Mouse (Mus musculus) limb, embryonic 12.5 days (tissue): ENCODE measurements around the gene Khdc4. TPM values are rescaled to one million over a fixed set of nuclear protein-coding genes. Genes with fewer than 3 reads are reported as not detected.
A peak's percentile ranks its signal among the peaks of the same experiment; 100 is the strongest.

ENCODE experiments used
- ATAC-seq: fragments of 200-750 bp; cut with Nextera tagmentation; 2 replicates; pipeline ENCODE4 v1.8.0; 2017; ENCODE audit warnings: low read depth, moderate TSS enrichment; ENCODE audit not compliant: insufficient number of reproducible peaks, insufficient read depth, low FRiP score, low TSS enrichment
- H3K27ac ChIP-seq: fragments of 300-500 bp; sonication (generic); 2 replicates; pipeline ENCODE4 v1.5.1; 2016; ENCODE audit warnings: mild to moderate bottlenecking, moderate library complexity
- H3K27me3 ChIP-seq: fragments of 300-500 bp; sonication (generic); 2 replicates; pipeline ENCODE4 v1.6.1; 2016; ENCODE audit warnings: mild to moderate bottlenecking, moderate library complexity
- H3K36me3 ChIP-seq: fragments of 300-500 bp; sonication (generic); 2 replicates; pipeline ENCODE4 v1.6.1; 2016; ENCODE audit warnings: mild to moderate bottlenecking, moderate library complexity
- H3K4me1 ChIP-seq: fragments of 300-500 bp; sonication (generic); replicated peaks from 2 replicates; pipeline ENCODE4 v1.6.1; 2016
- H3K4me2 ChIP-seq: fragments of 300-500 bp; sonication (generic); 2 replicates; pipeline ENCODE4 v1.6.1; 2016; ENCODE audit warnings: mild to moderate bottlenecking, moderate library complexity
- H3K4me3 ChIP-seq: fragments of 300-500 bp; sonication (generic); replicated peaks from 2 replicates; pipeline ENCODE4 v1.5.1; 2016; ENCODE audit warnings: mild to moderate bottlenecking
- H3K9ac ChIP-seq: fragments of 300-500 bp; sonication (generic); replicated peaks from 2 replicates; pipeline ENCODE4 v1.6.1; 2016; ENCODE audit warnings: mild to moderate bottlenecking, moderate library complexity
- H3K9me3 ChIP-seq: fragments of 300-500 bp; sonication (generic); 2 replicates; pipeline ENCODE4 v1.6.1; 2016; ENCODE audit warnings: mild to moderate bottlenecking, moderate library complexity
- WGBS: fragments of 180-500 bp; shearing (Covaris S2); methylation state at CpG from one replicate; pipeline ENCODE4 v1.1.7; 2016; 5-methylcytosine and 5-hydroxymethylcytosine counted together
- polyA plus RNA-seq: library from polyadenylated mRNA; unstranded; fragments of >200 nt; fragmentation: Nextera tagmentation; extraction: Ambion mirVana; gene quantifications from 2 replicates; pipeline ENCODE4 v1.2.1, GENCODE M21; 2016

Khdc4 gene
- polyA plus RNA-seq, 1 experiment from 2014 or later, result 127 TPM

- no peak overlapping the region for H3K9ac ChIP-seq
- no peak for ATAC-seq
- no peak overlapping the region for H3K4me2 ChIP-seq
- 82% methylated on average over 10 of the region's 10 CpGs for WGBS
- H3K27me3 ChIP-seq, result no peaks in the 10 kb centered on the region
- H3K4me1 ChIP-seq, result no peaks in the 10 kb centered on the region
- no peak overlapping the region for H3K27ac ChIP-seq
- H3K9me3 ChIP-seq, result no peaks in the 10 kb centered on the region
- H3K4me3 ChIP-seq, result no peak overlapping the region
- H3K36me3 ChIP-seq, result peaks cover 46% of the 10 kb centered on the region
Observed at GRCm38 (mm10) chr3:88649186-88649585, 36.4 kb upstream of the Khdc4 start.

- H3K9ac ChIP-seq, result no peak overlapping the region
- no peaks in the 10 kb centered on the region for H3K27me3 ChIP-seq
- no peak overlapping the region for H3K27ac ChIP-seq
- 96% methylated on average over 13 of the region's 13 CpGs for WGBS
- H3K4me1 ChIP-seq, result no peaks in the 10 kb centered on the region
- H3K4me3 ChIP-seq, result no peak overlapping the region
- peaks cover 39% of the 10 kb centered on the region for H3K36me3 ChIP-seq
- no peak overlapping the region for H3K4me2 ChIP-seq
- no peaks in the 10 kb centered on the region for H3K9me3 ChIP-seq
- ATAC-seq, result no peak
Observed at GRCm38 (mm10) chr3:88649967-88650366, 35.6 kb upstream of the Khdc4 start.

GRCm38 (mm10) chr3:88650713-88651504 lies 34.7 kb upstream of the Khdc4 start:
- H3K9ac ChIP-seq, result no peak overlapping the region
- H3K27me3 ChIP-seq, result no peaks in the 10 kb centered on the region
- H3K36me3 ChIP-seq, result peaks cover 29% of the 10 kb centered on the region
- 78% methylated on average over 13 of the region's 13 CpGs for WGBS
- no peak overlapping the region for H3K4me2 ChIP-seq
- H3K9me3 ChIP-seq, result no peaks in the 10 kb centered on the region
- no peak overlapping the region for H3K4me3 ChIP-seq
- H3K4me1 ChIP-seq, result no peaks in the 10 kb centered on the region
- H3K27ac ChIP-seq, result no peak overlapping the region
- no peak for ATAC-seq

- Histone ChIP-seq H3K4me3 (no peak overlapping the region), H3K27ac (no peak overlapping the region), H3K9me3 (no peaks in the 10 kb centered on the region), H3K27me3 (no peaks in the 10 kb centered on the region), H3K36me3 (peaks cover 19% of the 10 kb centered on the region), H3K4me2 (no peak overlapping the region), H3K4me1 (no peaks in the 10 kb centered on the region), H3K9ac (no peak overlapping the region)
- 79% methylated on average over 18 of the region's 18 CpGs for WGBS
- no peak for ATAC-seq
Observed at GRCm38 (mm10) chr3:88651669-88652618, 33.7 kb upstream of the Khdc4 start.

- 85% methylated on average over 17 of the region's 17 CpGs for WGBS
- H3K27me3 ChIP-seq, result no peaks in the 10 kb centered on the region
- no peak within 1 kb of the TSS for H3K4me3 ChIP-seq
- H3K9me3 ChIP-seq, result no peaks in the 10 kb centered on the region
- no peak within 1 kb of the TSS for H3K4me2 ChIP-seq
- peaks cover 9% of the 10 kb centered on the region for H3K36me3 ChIP-seq
- no peak within 1 kb of the TSS for H3K9ac ChIP-seq
- no peaks in the 10 kb centered on the region for H3K4me1 ChIP-seq
- ATAC-seq, result no peak
- no peak within 1 kb of the TSS for H3K27ac ChIP-seq
Observed at GRCm38 (mm10) chr3:88652846-88653515, 32.6 kb upstream of the Khdc4 start, which contains the start of gene Rxfp4. TSS of gene Rxfp4 (minus strand) at chr3:88653142.

GRCm38 (mm10) chr3:88653516-88654370 lies 31.9 kb upstream of the Khdc4 start:
- ATAC-seq, result no peak
- H3K4me3 ChIP-seq, result no peak overlapping the region
- no peaks in the 10 kb centered on the region for H3K27me3 ChIP-seq
- H3K36me3 ChIP-seq, result peaks cover under 1% of the 10 kb centered on the region
- H3K4me2 ChIP-seq, result no peak overlapping the region
- H3K4me1 ChIP-seq, result no peaks in the 10 kb centered on the region
- H3K27ac ChIP-seq, result no peak overlapping the region
- H3K9ac ChIP-seq, result no peak overlapping the region
- 85% methylated on average over 6 of the region's 6 CpGs for WGBS
- H3K9me3 ChIP-seq, result no peaks in the 10 kb centered on the region

GRCm38 (mm10) chr3:88654621-88655020 lies 31.0 kb upstream of the Khdc4 start:
- H3K4me2 ChIP-seq, result no peak overlapping the region
- H3K4me3 ChIP-seq, result no peak overlapping the region
- no peak overlapping the region for H3K27ac ChIP-seq
- H3K9me3 ChIP-seq, result no peaks in the 10 kb centered on the region
- no peak overlapping the region for H3K9ac ChIP-seq
- H3K27me3 ChIP-seq, result no peaks in the 10 kb centered on the region; the same call in 1 of the 2 replicates
- no peaks in the 10 kb centered on the region for H3K4me1 ChIP-seq
- H3K36me3 ChIP-seq, result no peaks in the 10 kb centered on the region
- WGBS, result 83% methylated on average over 4 of the region's 4 CpGs
- no peak; the same call in 1 of the 2 replicates for ATAC-seq

- Histone ChIP-seq H3K36me3 (no peaks in the 10 kb centered on the region), H3K27me3 (no peaks in the 10 kb centered on the region; the same call in 1 of the 2 replicates), H3K4me3 (no peak overlapping the region), H3K9me3 (no peaks in the 10 kb centered on the region), H3K9ac (no peak overlapping the region), H3K4me1 (no peaks in the 10 kb centered on the region), H3K27ac (no peak overlapping the region), H3K4me2 (no peak overlapping the region)
- no peak for ATAC-seq
- 82% methylated on average over 8 of the region's 8 CpGs for WGBS
Observed at GRCm38 (mm10) chr3:88655619-88656018, 30.0 kb upstream of the Khdc4 start.

- H3K27me3 ChIP-seq, result no peaks in the 10 kb centered on the region; the same call in 1 of the 2 replicates
- 70% methylated on average over 5 of the region's 5 CpGs for WGBS
- H3K4me1 ChIP-seq, result no peaks in the 10 kb centered on the region
- H3K36me3 ChIP-seq, result no peaks in the 10 kb centered on the region
- H3K4me3 ChIP-seq, result no peak overlapping the region
- no peak overlapping the region for H3K4me2 ChIP-seq
- H3K27ac ChIP-seq, result no peak overlapping the region
- no peak overlapping the region for H3K9ac ChIP-seq
- no peak for ATAC-seq
- no peaks in the 10 kb centered on the region for H3K9me3 ChIP-seq
Observed at GRCm38 (mm10) chr3:88658441-88659127, 27.0 kb upstream of the Khdc4 start.

GRCm38 (mm10) chr3:88659798-88660197 lies 25.8 kb upstream of the Khdc4 start:
- 36% methylated on average over 6 of the region's 6 CpGs for WGBS

More at GRCm38 (mm10) chr3:88659798-88660197, 25.8 kb upstream of the Khdc4 start:
- H3K27me3 ChIP-seq, result no peaks in the 10 kb centered on the region; the same call in 1 of the 2 replicates
- H3K4me1 ChIP-seq, result no peaks in the 10 kb centered on the region
- H3K4me3 ChIP-seq, result no peak overlapping the region
- H3K9me3 ChIP-seq, result no peaks in the 10 kb centered on the region
- H3K4me2 ChIP-seq, result no peak overlapping the region
- 0 out of 2 replicates have a peak overlapping the region, but pooled peaks have one; percentile 19 for H3K9ac ChIP-seq
- H3K27ac ChIP-seq, result no peak overlapping the region
- no peaks in the 10 kb centered on the region for H3K36me3 ChIP-seq
- ATAC-seq, result no peak
